Mouse (Mus musculus): ENCODE measurements around the gene Cep128. TPM values are rescaled to one million over a fixed set of nuclear protein-coding genes. Genes with fewer than 3 reads are reported as not detected.

The Cep128 gene
- total RNA-seq, 2 experiments from 2014 or later, result 4.5 to 8.7 TPM

DNA sequence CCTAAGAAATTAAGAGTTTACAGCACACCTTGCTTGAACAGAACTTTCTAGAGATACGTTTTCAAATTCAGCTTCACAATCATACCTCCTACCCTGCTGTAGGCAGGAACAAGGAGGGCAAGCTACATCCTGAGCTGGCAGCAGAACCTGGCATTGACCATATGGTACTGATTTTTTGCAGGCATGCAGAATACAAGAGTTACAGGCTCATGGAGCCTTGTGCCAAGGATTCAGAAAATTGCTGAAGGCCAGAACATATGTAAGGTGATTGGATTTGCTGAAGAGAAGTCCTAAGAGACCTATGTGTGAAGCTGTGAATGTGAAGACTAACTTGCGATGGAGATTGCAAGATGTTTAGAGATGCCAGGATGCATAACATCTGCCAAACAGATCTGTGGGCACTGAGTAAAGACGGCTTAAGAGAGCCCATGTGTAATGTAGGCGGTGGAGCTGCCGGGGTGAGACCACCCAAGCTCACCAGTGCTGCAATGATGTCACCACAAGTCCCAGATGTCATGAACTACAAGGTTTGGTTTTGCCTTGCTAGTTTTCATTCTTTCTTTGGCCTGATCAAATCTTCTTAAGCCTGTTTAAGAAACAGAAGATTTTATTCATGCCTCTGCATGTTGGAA is 422.7 kb downstream of the Cep128 start:
- no peak for DNase-seq

DNA sequence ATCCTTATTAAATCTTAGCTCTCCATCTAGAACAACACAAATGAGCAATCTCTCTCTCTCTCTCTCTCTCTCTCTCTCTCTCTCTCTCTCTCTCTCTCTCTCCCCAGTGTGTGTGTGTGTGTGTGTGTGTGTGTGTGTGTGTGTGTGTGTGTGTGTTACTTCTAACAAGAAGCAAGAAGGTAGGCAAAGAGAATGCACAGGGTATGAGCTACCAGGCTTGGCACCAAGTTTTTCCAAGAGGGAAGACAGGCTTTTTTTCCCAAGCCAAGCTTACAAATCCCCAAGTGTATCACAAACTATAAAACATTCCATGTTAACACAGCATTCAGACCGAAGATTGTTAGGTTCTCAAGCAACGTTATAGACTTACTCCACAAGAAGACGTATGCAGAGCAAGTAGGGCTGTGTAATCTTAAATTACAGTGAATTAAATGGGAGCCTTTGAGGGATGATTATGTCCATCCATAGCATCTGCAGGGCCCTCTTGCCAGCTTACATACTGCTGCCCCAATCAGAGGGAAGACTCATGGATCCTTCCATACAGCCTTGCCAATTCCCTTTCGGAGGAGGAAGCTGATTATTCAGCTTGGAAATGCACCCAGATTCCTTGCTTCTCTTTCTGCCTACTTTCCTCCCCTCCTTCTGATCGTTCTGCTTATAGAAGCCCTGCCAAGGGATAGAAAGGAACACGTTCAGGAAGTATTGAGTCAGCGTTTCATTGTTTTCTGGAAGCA is 429.3 kb downstream of the Cep128 start:
- DNase-seq, result no peak

Small RNA genes lying within 50 kb of the gene (microRNA-seq; reads per million reads assigned to microRNA genes)
- not detected for gene Gm44370

Other genes with a start within 250 kb of the Cep128 start
- 1 to 10 TPM; 1.8 to 2.6 TPM for gene Tshr, start 154 bp upstream of the Cep128 start, total RNA-seq (2021)
- 10 to 100 TPM; 39.9 to 41.9 TPM for gene Gtf2a1, start 206.1 kb upstream of the Cep128 start, total RNA-seq (2021)

Data from adrenal gland, postnatal 10 days (tissue).